Mouse (Mus musculus) embryo, embryonic 11 days (tissue): ENCODE results near the gene Patj.
A peak's percentile ranks its signal among the peaks of the same experiment; 100 is the strongest.
"Not testable (repeated sequence)": the region's sequence is repeated elsewhere in the genome, so short reads cannot be mapped to it uniquely, and the experiment has no call there.

Experiments used
- DNase-seq: peaks from one replicate; pipeline ENCODE4 v3.0.0-alpha.2; 2015

The Patj gene

DNA sequence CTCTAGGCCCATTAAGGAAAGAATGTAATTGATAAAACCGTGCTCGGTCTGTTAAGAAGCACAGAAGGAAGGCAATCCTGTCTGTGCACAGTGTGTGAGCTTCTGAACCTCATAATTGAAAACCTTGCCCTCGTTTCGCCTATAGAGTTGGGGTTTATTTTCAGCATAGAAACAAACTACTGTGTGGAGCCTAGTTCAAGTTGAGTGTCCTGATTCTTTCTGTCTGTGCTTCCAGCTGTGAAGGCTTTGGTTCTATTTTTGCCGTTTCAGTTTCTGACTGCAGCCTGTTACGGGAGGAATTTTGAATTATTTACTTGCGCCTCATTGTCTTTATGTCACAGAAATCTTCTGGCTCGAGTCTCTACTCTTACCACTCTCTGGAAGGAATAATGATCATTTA lies 185.9 kb downstream of the Patj start:
- no peak for DNase-seq

DNA sequence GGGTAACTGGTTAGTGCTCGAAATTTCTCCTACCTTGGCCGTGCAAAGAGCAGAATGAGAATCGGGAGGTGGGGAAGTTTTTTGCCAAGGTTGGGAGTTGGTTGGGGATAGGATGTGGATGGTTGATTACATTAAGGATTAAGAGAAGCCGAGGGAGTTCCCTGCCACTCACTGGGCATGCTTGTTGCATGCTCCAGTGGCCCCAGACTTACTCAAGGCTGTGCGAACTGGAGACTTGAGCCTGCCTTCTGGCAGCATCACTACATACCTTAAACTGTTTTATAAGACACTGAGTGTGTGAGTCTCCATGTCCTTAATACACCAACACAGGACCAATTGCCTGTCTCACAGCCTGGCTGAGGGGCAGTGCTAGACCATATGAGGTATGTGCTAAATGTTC lies 188.4 kb downstream of the Patj start:
- no peak for DNase-seq

GRCm38 (mm10) chr4:98586303-98586702 lies 190.7 kb downstream of the Patj start:
- DNase-seq = no peak

DNA sequence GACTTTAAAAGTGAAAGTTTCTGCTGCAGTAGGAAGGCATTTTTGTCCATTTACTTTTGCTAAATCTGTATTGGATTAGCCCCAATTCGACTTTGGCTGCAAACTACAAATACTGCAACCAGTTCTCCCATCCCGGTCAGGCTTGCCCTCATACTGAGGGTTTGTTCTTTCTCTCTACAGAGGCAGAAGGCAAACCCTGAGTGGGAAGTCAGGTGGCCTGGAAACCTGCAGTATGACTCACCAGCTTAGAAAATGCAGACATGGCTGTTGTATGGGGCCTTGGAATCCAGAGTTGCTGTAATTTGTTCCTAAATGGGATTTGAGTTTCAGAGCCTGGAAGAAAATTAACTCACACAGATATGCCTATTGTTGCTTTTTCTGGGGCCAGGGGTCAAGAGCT lies 192.1 kb downstream of the Patj start:
- DNase-seq = no peak

DNA sequence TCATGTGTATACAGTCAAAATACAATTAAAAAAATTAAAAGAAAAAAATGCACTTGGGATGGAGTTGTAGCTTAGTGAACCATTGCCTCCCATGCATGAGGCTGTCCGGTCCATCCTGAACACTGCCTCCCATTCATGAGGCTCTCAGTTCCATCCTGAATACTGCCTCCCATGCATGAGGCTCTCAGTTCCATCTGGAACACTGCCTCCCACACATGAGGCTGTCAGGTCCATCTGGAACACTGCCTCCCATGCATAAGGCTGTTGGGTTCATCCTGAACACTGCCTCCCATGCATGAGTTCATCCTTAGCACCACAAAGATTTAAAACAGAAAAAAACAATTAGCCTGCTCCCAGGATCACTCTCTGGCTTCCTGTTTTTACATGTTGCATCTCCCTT lies 198.4 kb downstream of the Patj start:
- DNase-seq = no peak

DNA sequence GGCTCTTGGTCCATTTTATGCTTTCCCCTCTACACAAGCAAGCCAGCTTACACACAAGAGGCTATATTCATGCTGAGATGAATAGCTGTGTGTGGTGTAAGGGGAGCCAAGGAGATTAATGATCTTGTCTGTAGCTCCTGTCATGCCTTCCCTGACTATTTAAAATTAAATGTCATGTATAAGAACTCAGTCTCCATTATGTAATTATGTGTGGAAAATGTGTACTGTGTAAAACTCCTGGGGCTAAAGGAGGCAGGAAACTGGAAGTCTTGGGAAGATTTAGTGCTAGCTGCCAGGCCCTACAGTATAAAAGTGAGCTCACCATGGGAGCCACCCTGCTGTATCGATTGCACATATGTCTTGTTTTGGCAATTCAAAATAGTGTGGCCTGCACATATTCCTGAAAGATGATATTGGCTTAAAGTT lies 203.0 kb downstream of the Patj start:
- DNase-seq = peak; percentile 21

- DNase-seq = no peak
Measured at GRCm38 (mm10) chr4:98599358-98599757, 203.8 kb downstream of the Patj start.

- DNase-seq = no peak
Measured at GRCm38 (mm10) chr4:98603131-98603530, 207.5 kb downstream of the Patj start.

DNA sequence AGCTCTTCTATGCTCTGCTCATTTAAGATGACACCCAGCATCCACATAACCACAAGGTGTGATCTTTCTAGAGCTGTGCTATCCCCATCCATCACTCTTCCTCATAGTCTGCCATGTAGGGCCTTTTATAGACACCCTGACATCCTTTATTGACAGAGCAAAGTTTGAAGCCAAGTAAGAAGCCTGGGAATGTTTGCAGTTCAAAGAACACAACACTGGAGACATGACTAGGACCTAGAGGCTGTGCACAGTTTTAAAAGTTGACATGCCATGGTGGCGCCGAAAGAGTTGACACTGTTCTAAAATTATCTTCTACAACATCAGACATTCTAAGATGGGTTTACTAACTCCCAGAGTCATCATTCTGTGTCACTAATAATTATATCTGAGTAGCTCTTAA lies 214.9 kb downstream of the Patj start:
- no peak for DNase-seq

- DNase-seq = no peak
Measured at GRCm38 (mm10) chr4:98614395-98614794, 218.8 kb downstream of the Patj start.

- DNase-seq = no peak
Measured at GRCm38 (mm10) chr4:98619199-98619598, 223.6 kb downstream of the Patj start.

GRCm38 (mm10) chr4:98620986-98621784 lies 225.6 kb downstream of the Patj start:
- no peak for DNase-seq

DNA sequence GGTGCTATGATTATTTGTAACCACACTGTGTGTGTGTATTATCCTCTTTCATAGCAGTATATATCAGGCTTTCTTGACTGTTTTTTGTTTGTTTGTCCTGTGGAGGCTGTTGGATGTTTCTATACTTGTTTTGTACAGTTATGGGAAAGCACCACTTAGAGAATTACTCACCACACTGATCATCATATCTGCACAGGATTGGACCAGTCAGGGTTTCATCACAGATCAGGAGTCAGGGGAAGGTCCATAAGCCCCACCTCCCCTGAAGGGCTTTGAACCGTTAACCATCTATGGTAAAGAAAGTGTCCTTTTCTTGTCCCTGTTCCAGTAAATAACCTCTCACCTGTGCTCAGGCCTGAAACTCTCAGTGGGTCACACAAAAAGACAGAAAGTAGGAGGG lies 226.6 kb downstream of the Patj start:
- DNase-seq = no peak

DNA sequence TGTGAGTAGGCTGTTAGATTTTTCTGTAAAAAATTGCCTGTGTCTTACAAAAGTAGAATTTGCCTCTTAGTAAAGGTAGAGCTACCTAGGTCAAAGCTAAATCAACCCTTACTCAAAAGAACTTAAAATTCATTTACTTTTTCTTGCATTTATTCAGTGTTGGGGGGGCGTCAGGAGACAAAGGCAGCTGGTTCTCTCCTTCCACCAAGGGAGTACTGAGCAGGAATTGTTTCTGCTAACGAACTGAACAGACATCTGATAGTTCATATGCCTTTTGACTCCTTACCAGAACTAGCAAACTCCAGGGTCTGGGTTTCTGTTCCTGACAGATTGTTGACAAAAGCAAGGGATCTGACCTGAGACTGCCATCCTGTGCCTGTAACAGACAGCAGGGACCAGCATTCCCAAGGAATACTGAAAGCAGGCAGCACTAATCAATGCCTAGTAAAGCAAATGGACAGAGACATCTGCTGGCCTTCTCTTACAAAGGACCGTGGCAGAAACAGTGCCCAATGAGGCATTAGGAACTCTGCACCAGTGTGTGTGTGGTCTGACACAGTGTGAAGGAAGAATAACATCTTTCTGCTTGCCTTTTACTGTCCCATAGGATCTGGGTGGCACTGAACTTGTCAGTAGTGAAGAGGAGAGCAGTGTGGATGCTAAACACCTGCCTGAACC lies 227.6 kb downstream of the Patj start:
- DNase-seq = peak; percentile 64

GRCm38 (mm10) chr4:98628286-98628685 lies 232.7 kb downstream of the Patj start:
- DNase-seq = no peak

DNA sequence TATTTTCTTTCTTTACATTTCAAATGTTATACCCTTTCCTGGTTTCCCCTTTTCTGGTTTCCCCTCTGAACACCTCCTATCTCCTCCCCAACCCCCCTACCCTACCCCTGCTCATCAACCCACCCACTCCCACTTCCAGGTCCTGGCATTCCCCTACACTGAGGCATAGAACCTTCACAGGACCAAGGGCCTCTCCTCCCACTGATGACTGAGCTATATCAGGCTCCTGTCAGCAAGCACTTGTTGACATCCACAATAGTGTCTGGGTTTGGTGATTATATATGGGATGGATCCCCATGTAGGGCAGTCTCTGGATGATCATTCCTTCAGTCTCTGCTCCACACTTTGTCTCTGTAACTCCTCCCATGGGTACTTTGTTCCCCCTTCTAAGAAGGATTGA lies 233.6 kb downstream of the Patj start:
- not testable (repeated sequence) for DNase-seq

GRCm38 (mm10) chr4:98635140-98635837 lies 239.7 kb downstream of the Patj start:
- no peak for DNase-seq

DNA sequence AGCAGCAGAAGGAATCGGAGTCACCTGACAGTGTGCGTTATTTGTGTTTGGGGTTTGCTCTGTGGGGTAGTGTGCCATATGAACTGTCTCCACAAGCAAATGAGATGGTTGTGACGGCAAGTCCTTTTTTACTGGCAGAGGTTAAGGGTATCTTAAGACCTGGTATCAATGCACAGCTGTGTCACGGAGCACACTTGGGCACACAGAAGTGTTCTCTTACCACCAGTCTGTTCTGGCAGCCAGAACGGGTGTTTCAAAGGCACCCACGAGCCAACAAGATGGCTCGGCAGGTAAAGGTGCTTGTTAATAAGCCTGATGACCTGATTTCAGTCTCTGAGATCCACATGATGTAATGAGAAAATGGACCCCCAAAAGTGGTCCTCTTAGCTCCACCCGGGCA lies 243.1 kb downstream of the Patj start:
- DNase-seq = no peak

GRCm38 (mm10) chr4:98653650-98654049 lies 258.1 kb downstream of the Patj start:
- no peak for DNase-seq

DNA sequence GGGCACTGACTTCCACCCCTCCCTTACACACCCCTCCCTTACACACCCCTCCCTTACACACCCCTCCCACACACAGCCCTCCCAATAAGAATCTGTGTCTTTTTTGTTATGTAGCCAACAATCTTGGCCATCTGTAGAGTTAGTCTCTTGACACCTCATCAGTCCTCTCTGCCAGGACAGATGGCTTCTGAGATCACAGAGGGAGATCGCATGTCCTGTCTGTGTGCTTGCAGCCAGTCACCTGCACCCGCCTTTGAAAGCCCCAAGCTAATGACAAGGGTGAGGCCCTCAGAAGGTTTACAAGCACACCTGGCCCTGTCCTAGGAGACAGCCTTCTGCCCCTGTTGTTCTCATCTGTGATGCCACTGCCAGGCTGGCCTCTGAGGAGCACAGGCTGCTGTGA lies 258.8 kb downstream of the Patj start:
- DNase-seq = peak; percentile 18

GRCm38 (mm10) chr4:98656759-98657158 lies 261.2 kb downstream of the Patj start:
- no peak for DNase-seq

DNA sequence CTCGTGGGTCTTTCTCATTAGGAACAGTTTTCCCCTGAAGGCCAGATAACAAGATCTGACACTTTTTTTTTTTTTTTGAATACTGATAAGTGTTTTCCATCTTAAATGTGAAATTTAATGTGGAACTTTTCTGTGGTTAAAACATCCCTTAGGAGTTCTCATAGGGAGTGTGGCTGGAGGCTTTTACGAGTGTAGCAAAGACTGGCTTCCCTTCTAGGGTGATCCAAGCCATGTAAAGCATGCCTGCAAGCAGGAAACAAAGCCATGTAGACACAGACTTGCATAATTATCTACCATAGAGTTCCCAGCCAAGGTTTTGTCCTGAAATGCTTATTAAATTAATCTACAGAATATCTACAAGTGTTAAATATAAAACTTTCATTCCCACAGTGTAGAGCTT lies 263.4 kb downstream of the Patj start:
- DNase-seq = no peak

DNA sequence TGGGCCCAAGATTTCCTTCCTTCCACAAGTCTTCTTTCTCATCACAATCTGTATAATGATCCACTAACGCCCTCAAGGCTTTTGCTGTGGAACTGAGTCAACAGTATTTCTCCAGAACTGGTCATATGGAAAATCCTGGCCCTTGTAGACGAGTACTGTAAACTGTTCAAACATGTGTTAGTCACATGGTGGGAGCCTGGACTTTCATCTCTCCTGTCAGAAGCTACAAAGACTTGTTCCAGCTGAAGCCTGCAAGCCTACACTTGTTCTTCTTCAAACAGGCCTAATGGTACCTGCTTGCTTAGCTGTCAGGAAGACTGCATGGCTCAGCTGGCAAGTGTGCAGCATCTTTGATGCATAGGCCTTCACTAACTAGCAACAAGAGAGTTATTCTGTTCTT lies 264.9 kb downstream of the Patj start:
- DNase-seq = no peak

DNA sequence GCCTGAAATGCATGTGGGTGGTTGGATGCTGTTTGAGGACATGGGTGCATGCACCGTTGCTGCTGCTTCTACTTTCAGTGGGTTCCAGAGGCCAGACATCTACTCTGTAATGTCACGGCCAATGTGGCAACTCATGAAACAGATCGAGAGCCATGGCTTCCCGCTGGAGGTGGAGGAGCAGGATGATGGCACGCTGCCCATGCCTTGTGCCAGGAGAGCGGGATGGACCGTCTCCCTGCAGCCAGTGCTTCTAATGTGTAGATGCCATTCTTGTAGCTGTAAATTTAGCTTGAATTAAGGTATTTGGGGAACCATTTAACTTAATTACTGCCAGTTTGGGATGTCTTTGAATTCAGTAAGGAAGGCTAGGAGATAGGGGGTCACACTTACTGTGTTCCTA lies 270.3 kb downstream of the Patj start:
- no peak for DNase-seq
